Mouse (Mus musculus) cerebellum, postnatal 10 days (tissue): ENCODE measurements at regions not wholly inside any gene's neighbourhood (a gene's known extent, or its start where the extent isn't known, plus 50 kb on each side); places are given as distances from the start of the nearest gene placed in this dataset.

Source experiments
- DNase-seq, 2 experiments: peaks; one replicate each; pipeline ENCODE4 v3.0.0; 2021; ENCODE audit warnings: mixed read lengths in 2 of 2

- no peak for DNase-seq
These were observed 54.4 kb upstream of the Olfm4 start for GRCm38 (mm10) chr14:79929451-79929850.

- no peak for DNase-seq
These were observed 56.7 kb upstream of the Olfm4 start for GRCm38 (mm10) chr14:79927161-79927560.

GRCm38 (mm10) chr14:79916960-79917848 lies 66.7 kb upstream of the Olfm4 start:
- peak; percentile 74 to 78 for DNase-seq

- DNase-seq = no peak
These were observed 68.9 kb upstream of the Olfm4 start for GRCm38 (mm10) chr14:79914966-79915365.

- no peak for DNase-seq
These were observed 70.6 kb upstream of the Olfm4 start for GRCm38 (mm10) chr14:79913315-79913714.

DNA sequence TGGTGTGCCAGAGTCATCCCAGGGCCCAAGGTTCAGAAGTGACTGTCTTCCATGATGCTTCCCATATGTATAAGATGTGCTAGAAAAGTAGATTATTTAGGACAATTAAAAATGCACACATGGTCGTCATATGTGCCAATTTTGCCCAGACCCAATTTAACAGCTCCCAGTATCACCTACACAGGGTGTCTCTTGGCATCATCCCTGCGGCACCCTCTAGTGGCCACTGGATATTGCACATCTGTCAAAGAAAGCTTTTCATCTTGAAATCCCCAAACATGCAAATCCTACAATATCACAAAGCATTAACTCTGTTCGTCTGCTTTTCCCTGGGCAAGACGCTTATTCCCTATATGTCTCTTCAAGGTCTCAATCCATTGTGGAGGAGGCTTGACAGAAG lies 71.3 kb upstream of the Olfm4 start:
- peak; percentile 71 to 73 for DNase-seq

GRCm38 (mm10) chr14:79907761-79908160 lies 76.1 kb upstream of the Olfm4 start:
- DNase-seq = no peak

DNA sequence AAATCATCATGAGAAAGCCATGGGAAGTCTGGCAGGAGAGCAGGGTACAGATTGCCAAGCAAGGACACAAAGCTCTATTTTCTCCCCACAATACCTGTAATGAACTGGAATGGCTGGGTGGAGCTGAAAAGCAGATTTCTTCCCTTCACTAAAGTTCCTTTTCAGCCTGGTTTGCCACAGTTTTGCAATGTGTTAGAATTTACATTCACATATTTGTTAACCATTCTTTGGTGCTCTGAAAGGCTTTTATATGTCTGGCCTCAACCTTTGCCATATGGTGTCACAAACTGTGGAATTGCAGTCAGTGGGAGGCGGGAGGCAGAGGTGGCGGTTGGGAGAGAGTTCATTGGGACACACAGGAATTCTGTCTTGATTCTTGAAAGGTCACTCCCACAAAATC lies 78.3 kb upstream of the Olfm4 start:
- no peak for DNase-seq

DNA sequence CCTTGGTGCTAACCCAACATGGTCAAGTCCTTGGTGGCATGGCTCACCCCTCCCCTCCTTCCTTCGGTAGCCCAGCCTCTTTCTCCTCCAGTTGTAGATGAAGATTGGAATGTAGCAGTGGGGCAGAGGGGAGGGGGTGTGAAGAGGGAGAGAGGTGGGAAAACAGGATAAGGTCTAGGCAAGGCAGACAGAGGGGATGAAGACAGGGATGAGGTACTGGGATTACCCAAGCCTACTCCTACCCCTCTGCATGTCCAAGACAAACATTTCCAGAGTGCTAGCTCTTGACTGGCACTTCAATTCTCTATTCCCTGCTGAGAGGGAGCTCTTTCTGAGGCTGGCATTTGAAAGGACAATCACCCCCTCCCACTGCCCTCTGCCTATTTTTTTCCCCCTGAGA lies 81.5 kb upstream of the Olfm4 start:
- DNase-seq = no peak

- DNase-seq = no peak
These were observed 85.6 kb upstream of the Olfm4 start for GRCm38 (mm10) chr14:79898240-79898639.

DNA sequence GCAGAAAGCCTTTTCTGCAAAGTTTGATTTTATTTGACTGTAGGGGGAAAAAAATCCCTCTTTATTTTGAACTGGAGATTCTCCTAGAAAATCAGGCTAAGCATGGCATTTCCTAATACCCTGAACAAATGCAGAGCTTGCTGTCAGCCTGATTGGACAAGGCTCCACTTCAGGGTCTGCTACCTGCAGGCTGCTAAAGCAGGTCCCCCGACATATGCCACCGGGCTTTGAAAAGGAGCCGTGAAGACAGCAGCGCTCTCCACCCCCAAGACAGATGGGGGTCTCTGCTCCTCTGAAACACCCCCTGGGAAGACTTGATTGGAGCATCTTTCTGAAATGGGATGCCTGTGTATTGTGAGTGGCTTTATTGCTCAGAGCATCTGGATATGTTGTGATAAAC lies 90.6 kb upstream of the Olfm4 start:
- DNase-seq = no peak

GRCm38 (mm10) chr14:79890682-79891081 lies 93.2 kb upstream of the Olfm4 start:
- DNase-seq = peak; percentile 54 to 58

- DNase-seq = no peak
These were observed 93.6 kb upstream of the Olfm4 start for GRCm38 (mm10) chr14:79890280-79890679.

GRCm38 (mm10) chr14:79883487-79883886 lies 100.4 kb upstream of the Olfm4 start:
- DNase-seq = no peak

GRCm38 (mm10) chr14:79881726-79882125 lies 102.2 kb upstream of the Olfm4 start:
- no peak for DNase-seq

GRCm38 (mm10) chr14:79880065-79880755 lies 103.7 kb upstream of the Olfm4 start:
- DNase-seq = no peak

DNA sequence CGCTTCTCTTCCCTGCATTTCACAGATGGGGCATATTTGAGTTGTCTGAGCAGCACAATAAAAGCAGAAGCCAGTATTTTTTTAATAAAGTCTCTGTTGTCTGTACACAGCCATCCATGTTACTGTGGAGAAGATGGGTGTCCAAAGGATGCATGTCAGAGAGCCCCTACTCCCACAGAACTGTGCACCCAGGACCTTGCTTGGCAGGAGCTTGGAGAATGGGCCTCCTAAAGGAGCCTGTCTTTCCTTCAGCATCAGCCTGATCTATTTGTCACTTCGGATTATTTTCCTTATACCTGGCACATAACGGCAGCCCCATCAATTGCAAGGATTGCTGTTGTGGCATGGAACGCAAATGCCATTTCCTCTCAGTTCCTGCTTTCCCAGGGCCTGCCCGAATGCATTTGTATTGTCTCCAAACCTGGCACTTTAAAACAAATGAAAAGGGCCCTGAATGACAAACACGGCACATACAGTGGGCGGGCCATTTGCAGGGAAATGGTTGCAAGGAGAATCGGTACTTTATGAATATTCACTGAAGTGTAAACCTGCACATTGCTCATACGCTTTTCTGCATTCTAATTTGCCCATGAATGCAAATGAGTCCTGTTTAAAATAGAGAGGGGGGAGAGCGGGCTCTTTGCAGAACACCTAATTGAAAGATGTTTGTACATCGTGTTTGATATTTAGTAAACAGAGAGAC lies 104.4 kb upstream of the Olfm4 start:
- no peak for DNase-seq

GRCm38 (mm10) chr14:79878285-79879019 lies 105.4 kb upstream of the Olfm4 start:
- DNase-seq = peak; percentile 76 to 85

DNA sequence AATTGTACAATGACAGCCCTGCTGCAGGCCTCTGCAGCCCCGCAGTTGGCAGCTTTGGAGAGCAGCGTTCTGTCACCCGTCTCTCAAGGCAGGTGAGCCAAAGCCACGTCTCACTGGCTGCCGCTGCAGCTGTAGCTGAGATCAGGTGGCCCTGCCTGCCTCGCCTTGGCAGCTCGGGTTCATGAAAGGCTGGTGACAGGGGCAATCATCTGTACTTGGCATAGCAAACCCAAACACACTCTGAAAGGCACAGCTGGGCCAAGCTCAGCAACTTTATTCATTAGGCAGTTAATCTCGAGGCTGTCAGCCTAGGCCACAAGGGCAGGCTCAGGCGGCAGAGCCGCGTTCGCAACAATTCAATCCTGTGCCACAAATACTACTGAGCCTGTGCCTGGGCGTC lies 102.0 kb upstream of the Pcdh8 start:
- peak in 1 of 2 experiments; percentile 47 for DNase-seq

GRCm38 (mm10) chr14:79872430-79872829 lies 101.3 kb upstream of the Pcdh8 start:
- DNase-seq = peak; percentile 66 to 79

GRCm38 (mm10) chr14:79869325-79869724 lies 98.2 kb upstream of the Pcdh8 start:
- DNase-seq = no peak

DNA sequence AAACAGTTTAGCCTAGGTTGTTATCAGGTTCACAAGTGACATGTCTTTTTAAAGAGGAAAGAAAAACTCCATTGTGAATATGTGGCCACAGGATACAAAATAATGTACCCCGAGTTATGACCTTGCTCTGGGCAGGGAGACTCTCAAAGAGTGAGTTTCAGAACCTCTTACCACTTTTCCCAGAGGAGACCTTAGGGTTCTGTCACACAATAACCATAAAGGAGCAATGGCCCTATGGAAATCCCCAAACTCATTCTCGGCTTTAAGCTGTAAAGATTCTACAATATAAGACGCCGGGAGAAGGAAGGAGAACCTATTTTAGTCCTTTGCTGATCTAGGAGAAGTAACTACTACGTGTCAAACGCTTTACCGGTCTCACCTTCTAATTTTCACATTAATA lies 85.1 kb upstream of the Pcdh8 start:
- no peak for DNase-seq

- DNase-seq = peak; percentile 67 to 74
These were observed 83.1 kb upstream of the Pcdh8 start for GRCm38 (mm10) chr14:79854216-79854615.
